Mouse (Mus musculus): Measurements from ENCODE around the gene Mrgprf. TPM values are rescaled to one million over a fixed set of nuclear protein-coding genes. Genes with fewer than 3 reads are reported as not detected.

Mrgprf gene
- polyA plus RNA-seq, 1 experiment from 2014 or later = 9.3 TPM

DNA sequence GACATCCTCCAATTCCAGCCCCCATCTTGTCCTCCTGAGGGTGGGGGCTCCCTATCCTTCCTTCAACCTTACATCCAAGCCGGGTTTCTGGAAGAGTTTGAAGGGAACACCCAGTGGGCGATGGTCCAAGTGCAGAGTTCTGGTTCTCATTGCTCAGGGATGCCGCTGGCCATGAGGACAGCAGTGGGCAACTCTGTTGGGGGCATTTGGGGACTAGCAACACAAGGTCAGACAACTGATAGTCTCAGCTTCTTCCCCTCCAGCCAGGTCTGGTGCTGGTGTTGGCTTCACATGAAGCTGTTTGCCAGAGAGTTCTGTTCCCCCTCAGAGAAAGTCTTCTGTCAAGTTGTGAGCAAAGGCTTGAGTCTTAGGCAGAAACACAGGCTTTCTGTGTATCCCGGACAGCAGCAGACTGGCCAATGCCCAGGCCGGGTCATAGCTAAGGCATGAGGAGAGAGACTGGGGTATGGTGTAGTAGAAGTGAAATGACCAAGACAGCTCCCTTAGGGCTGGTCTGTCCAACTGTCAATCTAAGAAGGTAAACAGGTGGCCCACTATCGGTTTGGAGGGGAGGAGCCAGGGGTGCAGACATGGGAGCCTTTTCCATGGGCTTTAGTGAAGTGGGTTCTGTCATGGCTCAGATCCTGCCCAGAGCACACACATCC lies 845 bp downstream of the Mrgprf start:
- Histone ChIP-seq H3K4me3 (ENCODE audit: low read depth, low read length) (peak overlapping the region; percentile 27), H3K9ac (ENCODE audit: low read length) (peak overlapping the region; percentile 56), H3K27ac (replicated peaks) (peak overlapping the region; percentile 86), H3K4me2 (replicated peaks; ENCODE audit: low read depth) (peak overlapping the region; percentile 49), H3K9me3 (ENCODE audit: control insufficient read depth, low read length) (no peaks in the 10 kb centered on the region), H3K4me1 (replicated peaks; ENCODE audit: control insufficient read depth, insufficient read depth) (no peaks in the 10 kb centered on the region), H3K27me3 (ENCODE audit: control insufficient read depth, insufficient read depth, low read length) (no peaks in the 10 kb centered on the region), H3K36me3 (ENCODE audit: control insufficient read depth, insufficient read depth, low read length) (no peaks in the 10 kb centered on the region)
- TF ChIP-seq CTCF (IDR thresholded peaks at IDR 0.05; ENCODE audit: low read depth) (no peak), EP300 (optimal IDR thresholded peaks at IDR 0.05) (no peak)
- ATAC-seq (ENCODE audit: low FRiP score, low TSS enrichment) (no peak), DNase-seq (ENCODE audit: low spot score) (no peak)
- WGBS = 55% methylated on average over 6 of the region's 6 CpGs

GRCm38 (mm10) chr7:145302488-145303285 lies 2.1 kb downstream of the Mrgprf start:
- DNase-seq (ENCODE audit: low spot score) = peak; percentile 89
- peak overlapping the region; percentile 23; the same call in 1 of the 2 replicates for H3K4me3 ChIP-seq (ENCODE audit: low read depth, low read length)

GRCm38 (mm10) chr7:145304153-145304552 lies 3.5 kb downstream of the Mrgprf start:
- WGBS = 80% methylated on average over 2 of the region's 2 CpGs
- no peak overlapping the region for H3K27ac ChIP-seq (replicated peaks)
- no peak overlapping the region for H3K9ac ChIP-seq (ENCODE audit: low read length)
- H3K4me1 ChIP-seq (replicated peaks; ENCODE audit: control insufficient read depth, insufficient read depth) = no peaks in the 10 kb centered on the region
- no peak for DNase-seq (ENCODE audit: low spot score)
- H3K4me3 ChIP-seq (ENCODE audit: low read depth, low read length) = no peak overlapping the region
- no peaks in the 10 kb centered on the region for H3K36me3 ChIP-seq (ENCODE audit: control insufficient read depth, insufficient read depth, low read length)
- no peaks in the 10 kb centered on the region for H3K9me3 ChIP-seq (ENCODE audit: control insufficient read depth, low read length)
- no peak overlapping the region for H3K4me2 ChIP-seq (replicated peaks; ENCODE audit: low read depth)
- ATAC-seq (ENCODE audit: low FRiP score, low TSS enrichment) = no peak
- TF ChIP-seq EP300 (optimal IDR thresholded peaks at IDR 0.05) = no peak
- no peak for TF ChIP-seq CTCF (IDR thresholded peaks at IDR 0.05; ENCODE audit: low read depth)
- H3K27me3 ChIP-seq (ENCODE audit: control insufficient read depth, insufficient read depth, low read length) = no peaks in the 10 kb centered on the region

More at GRCm38 (mm10) chr7:145302488-145303285, 2.1 kb downstream of the Mrgprf start:
- TF ChIP-seq CTCF (IDR thresholded peaks at IDR 0.05; ENCODE audit: low read depth) = no peak
- no peak for TF ChIP-seq EP300 (optimal IDR thresholded peaks at IDR 0.05)
- Histone ChIP-seq H3K4me1 (replicated peaks; ENCODE audit: control insufficient read depth, insufficient read depth) (no peaks in the 10 kb centered on the region), H3K36me3 (ENCODE audit: control insufficient read depth, insufficient read depth, low read length) (no peaks in the 10 kb centered on the region), H3K4me2 (replicated peaks; ENCODE audit: low read depth) (peak overlapping the region; percentile 49), H3K9me3 (ENCODE audit: control insufficient read depth, low read length) (no peaks in the 10 kb centered on the region), H3K27me3 (ENCODE audit: control insufficient read depth, insufficient read depth, low read length) (no peaks in the 10 kb centered on the region), H3K27ac (replicated peaks) (peak overlapping the region; percentile 5; the same call in 1 of the 2 replicates), H3K9ac (ENCODE audit: low read length) (0 out of 2 replicates have a peak overlapping the region, but pooled peaks have one; percentile 18)
- 8% methylated on average over 20 of the region's 20 CpGs for WGBS
- ATAC-seq (ENCODE audit: low FRiP score, low TSS enrichment) = peak; percentile 92

DNA sequence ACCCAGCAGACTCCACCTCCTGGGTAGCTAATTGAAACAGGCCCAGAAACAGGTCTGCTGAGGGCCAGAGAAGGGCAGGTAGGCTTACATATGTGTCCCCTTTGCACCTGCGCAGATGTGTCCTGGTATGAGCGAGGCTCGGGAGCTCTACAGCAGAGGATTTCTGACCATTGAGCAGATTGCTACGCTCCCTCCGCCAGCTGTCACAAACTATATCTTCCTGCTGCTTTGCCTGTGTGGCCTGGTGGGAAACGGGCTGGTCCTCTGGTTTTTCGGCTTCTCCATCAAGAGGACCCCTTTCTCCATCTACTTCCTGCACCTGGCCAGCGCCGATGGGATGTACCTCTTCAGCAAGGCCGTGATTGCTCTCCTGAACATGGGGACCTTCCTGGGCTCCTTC lies 7.0 kb downstream of the Mrgprf start:
- H3K27me3 ChIP-seq (ENCODE audit: control insufficient read depth, insufficient read depth, low read length) = no peaks in the 10 kb centered on the region
- H3K4me1 ChIP-seq (replicated peaks; ENCODE audit: control insufficient read depth, insufficient read depth) = no peaks in the 10 kb centered on the region
- H3K9me3 ChIP-seq (ENCODE audit: control insufficient read depth, low read length) = no peaks in the 10 kb centered on the region
- no peak overlapping the region for H3K9ac ChIP-seq (ENCODE audit: low read length)
- no peak overlapping the region for H3K4me2 ChIP-seq (replicated peaks; ENCODE audit: low read depth)
- DNase-seq (ENCODE audit: low spot score) (no peak), ATAC-seq (ENCODE audit: low FRiP score, low TSS enrichment) (no peak)
- H3K36me3 ChIP-seq (ENCODE audit: control insufficient read depth, insufficient read depth, low read length) = no peaks in the 10 kb centered on the region
- WGBS = 91% methylated on average over 10 of the region's 10 CpGs
- H3K4me3 ChIP-seq (ENCODE audit: low read depth, low read length) = no peak overlapping the region
- no peak overlapping the region for H3K27ac ChIP-seq (replicated peaks)
- no peak for TF ChIP-seq EP300 (optimal IDR thresholded peaks at IDR 0.05)
- TF ChIP-seq CTCF (IDR thresholded peaks at IDR 0.05; ENCODE audit: low read depth) = no peak

DNA sequence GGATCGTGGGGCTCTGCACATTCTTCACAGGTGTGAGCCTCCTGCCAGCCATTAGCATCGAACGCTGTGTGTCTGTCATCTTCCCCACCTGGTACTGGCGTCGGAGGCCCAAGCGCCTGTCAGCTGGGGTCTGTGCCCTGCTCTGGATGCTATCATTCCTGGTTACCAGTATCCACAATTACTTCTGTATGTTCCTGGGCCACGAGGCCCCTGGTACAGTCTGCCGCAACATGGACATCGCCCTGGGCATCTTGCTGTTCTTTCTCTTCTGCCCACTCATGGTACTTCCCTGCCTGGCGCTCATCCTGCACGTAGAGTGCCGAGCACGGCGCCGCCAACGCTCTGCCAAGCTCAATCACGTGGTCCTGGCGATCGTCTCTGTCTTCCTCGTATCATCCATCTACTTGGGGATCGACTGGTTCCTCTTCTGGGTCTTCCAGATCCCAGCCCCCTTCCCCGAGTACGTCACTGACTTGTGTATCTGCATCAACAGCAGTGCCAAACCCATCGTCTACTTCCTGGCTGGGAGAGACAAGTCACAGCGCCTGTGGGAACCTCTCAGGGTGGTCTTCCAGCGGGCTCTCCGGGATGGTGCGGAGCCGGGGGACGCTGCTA lies 7.5 kb downstream of the Mrgprf start:
- H3K9me3 ChIP-seq (ENCODE audit: control insufficient read depth, low read length) = no peaks in the 10 kb centered on the region
- no peak overlapping the region for H3K27ac ChIP-seq (replicated peaks)
- no peak overlapping the region for H3K4me3 ChIP-seq (ENCODE audit: low read depth, low read length)
- H3K36me3 ChIP-seq (ENCODE audit: control insufficient read depth, insufficient read depth, low read length) = no peaks in the 10 kb centered on the region
- no peak overlapping the region for H3K4me2 ChIP-seq (replicated peaks; ENCODE audit: low read depth)
- no peaks in the 10 kb centered on the region for H3K27me3 ChIP-seq (ENCODE audit: control insufficient read depth, insufficient read depth, low read length)
- 70% methylated on average over 30 of the region's 30 CpGs for WGBS
- TF ChIP-seq EP300 (optimal IDR thresholded peaks at IDR 0.05) (no peak), CTCF (IDR thresholded peaks at IDR 0.05; ENCODE audit: low read depth) (no peak)
- DNase-seq (ENCODE audit: low spot score) = no peak
- ATAC-seq (ENCODE audit: low FRiP score, low TSS enrichment) = no peak
- no peak overlapping the region for H3K9ac ChIP-seq (ENCODE audit: low read length)
- no peaks in the 10 kb centered on the region for H3K4me1 ChIP-seq (replicated peaks; ENCODE audit: control insufficient read depth, insufficient read depth)
